Mouse (Mus musculus): ENCODE results near the gene Anxa6. TPM values are rescaled to one million over a fixed set of nuclear protein-coding genes. Genes with fewer than 3 reads are reported as not detected.
A peak's percentile ranks its signal among the peaks of the same experiment; 100 is the strongest.

The Anxa6 gene
- total RNA-seq, 2 experiments from 2014 or later = 70.0 to 70.2 TPM

DNA sequence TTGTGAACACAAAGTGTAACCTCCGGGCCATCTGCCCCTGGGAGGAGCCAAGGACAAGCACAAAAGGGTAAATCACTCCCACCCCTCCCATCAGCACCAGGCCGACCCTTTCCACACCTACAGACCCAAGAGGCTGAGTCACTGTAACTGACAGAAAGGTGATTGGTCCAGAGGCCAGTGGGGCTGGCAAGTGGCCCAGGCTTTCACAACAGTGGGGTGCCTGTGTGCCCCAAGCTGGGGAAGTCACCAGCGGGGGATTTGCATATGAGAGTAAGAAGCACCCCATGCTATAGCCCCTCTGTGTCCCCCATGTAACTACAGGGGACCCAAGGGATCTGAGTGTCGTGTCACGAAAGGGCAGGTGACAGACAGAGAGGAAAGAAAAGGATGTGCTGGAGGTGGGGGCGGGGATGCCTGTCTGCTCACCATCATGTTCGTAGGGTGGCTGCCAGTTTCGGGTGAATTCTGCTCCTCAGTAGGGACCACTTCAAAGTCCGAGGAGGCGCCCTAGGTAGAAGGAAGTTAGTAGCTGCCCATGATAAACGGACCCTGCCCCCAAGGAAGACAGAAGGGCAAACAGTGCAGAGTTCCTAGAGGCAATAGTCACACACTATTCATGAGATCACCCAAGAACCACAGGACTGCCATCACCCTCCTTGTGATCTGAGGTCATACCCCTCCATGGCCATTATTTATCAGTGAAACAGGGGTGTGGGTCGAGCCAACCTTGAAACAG, 97.0 kb downstream of the Anxa6 start:
- peak; percentile 20 for DNase-seq
- intact Hi-C loops (cut with DNase I) = no loop called here

DNA sequence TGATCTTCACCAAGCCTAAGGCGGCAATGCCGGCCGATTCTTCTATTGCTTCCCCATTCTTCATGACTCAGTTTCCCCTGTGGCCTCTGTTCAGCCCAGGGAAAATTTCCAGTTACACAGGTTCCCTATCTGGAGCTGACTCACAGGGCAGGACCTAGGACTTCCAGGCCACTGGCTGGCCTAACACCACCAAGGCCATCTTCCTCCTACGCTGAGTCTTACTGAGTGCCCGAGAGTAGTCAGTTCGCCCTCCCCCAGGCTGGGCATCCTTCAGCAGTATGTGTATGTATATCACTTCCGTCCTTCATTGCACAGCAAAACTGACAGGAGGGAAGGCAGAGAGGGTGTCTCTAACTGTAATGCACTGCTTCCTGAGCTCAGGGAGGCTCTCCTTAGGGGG, 99.0 kb downstream of the Anxa6 start:
- DNase-seq = no peak
- intact Hi-C loops (cut with DNase I) = no loop called here

DNA sequence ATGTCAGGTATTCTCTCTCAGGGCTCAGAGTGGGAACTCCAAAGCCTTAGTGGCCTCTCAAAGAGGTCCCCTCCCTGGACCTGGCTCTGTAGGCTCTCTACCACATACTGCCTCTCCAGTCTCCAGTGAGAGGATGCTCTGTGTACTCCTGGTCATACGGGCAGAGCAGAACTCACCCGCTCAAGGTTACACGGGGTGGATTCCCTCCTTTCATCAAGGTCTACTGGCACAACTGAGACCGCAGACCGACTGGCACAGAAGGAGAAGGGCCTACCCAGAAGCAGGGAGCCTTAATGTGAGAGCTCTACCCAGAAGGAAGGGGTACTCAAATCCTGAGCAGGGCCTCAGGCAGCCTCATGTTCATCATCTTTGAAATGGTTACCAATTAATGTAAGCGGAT, 100.7 kb downstream of the Anxa6 start:
- intact Hi-C loops (cut with DNase I) = no loop called here
- DNase-seq = no peak

- DNase-seq = peak; percentile 53
- intact Hi-C loops (cut with DNase I) = loop anchor here (2.0 kb wide), 1 partner anchor 53 kb away; no protein-coding TSS in a partner anchor
Measured at GRCm38 (mm10) chr11:54931405-54932093, 101.7 kb downstream of the Anxa6 start.

- intact Hi-C loops (cut with DNase I) = loop anchor here (2.0 kb wide), 1 partner anchor 54 kb away; no protein-coding TSS in a partner anchor
Measured at GRCm38 (mm10) chr11:54930318-54930979, 102.8 kb downstream of the Anxa6 start.

GRCm38 (mm10) chr11:54929744-54930143, 103.5 kb downstream of the Anxa6 start:
- intact Hi-C loops (cut with DNase I) = loop anchor here (2.0 kb wide), 1 partner anchor 55 kb away; no protein-coding TSS in a partner anchor
- no peak for DNase-seq

More at GRCm38 (mm10) chr11:54930318-54930979, 102.8 kb downstream of the Anxa6 start:
- peak; percentile 57 for DNase-seq

- DNase-seq = no peak
- intact Hi-C loops (cut with DNase I) = no loop called here
Measured at GRCm38 (mm10) chr11:54929290-54929689, 104.0 kb downstream of the Anxa6 start.

Other genes starting within 250 kb of the Anxa6 start
- gene Cdc42se2, start 245.8 kb downstream of the Anxa6 start, total RNA-seq (2021) = 100 to 1,000 TPM; 104 to 107 TPM
- 10 to 100 TPM; 17.5 to 26.2 TPM for gene Lyrm7, start 172.5 kb downstream of the Anxa6 start, total RNA-seq (2021)
- 100 to 1,000 TPM; 364 to 423 TPM for gene Hint1, start 167.1 kb downstream of the Anxa6 start, total RNA-seq (2021)
- 1 to 10 TPM; 5.1 to 9.6 TPM for gene Gpx3, start 131.0 kb downstream of the Anxa6 start, total RNA-seq (2021)
- gene Tnip1, start 70.5 kb downstream of the Anxa6 start, total RNA-seq (2021) = 10 to 100 TPM; 22.8 to 24.9 TPM
- gene Ccdc69, start 44.7 kb upstream of the Anxa6 start, total RNA-seq (2021) = not detected
- 10 to 100 TPM; 31.0 to 32.2 TPM for gene Gm2a, start 64.7 kb upstream of the Anxa6 start, total RNA-seq (2021)
- not detected for gene Slc36a3, start 118.3 kb upstream of the Anxa6 start, total RNA-seq (2021)
- under 1 TPM in 1 of 2 experiments, not detected in 1; 0.52 TPM for gene Slc36a2, start 151.6 kb upstream of the Anxa6 start, total RNA-seq (2021)
- gene Slc36a1, start 170.9 kb upstream of the Anxa6 start, total RNA-seq (2021) = 10 to 100 TPM; 33.5 to 41.3 TPM

All from left cerebral cortex, postnatal 4 days (tissue).